Mouse (Mus musculus): ENCODE data around the gene Rpl27a.

DNA sequence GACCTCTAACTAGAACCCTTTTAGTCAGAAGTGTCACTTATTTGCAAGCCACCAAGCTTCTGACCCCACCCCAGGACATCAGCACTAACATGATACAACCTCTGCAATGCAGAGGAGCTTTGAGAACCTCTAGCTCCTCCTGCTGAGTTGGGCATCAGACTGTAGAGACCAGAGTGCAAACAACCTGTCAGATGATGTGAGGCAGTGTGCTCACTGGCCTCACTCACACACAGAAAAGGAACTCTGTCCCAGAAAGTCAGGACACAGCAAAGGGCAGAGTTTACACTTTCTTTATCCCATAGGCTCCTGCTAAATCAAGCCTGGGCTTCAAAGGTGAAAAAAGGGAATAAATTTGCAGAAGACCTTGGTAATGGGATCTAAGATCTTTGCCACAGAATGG lies 47.4 kb downstream of the Rpl27a start:
- TF ChIP-seq CTCF (IDR thresholded peaks at IDR 0.05; ENCODE audit: borderline replicate concordance, control insufficient read depth, extremely low read depth, insufficient read depth, low read length, poor library complexity), result no peak
- TF ChIP-seq POLR2A (IDR thresholded peaks at IDR 0.05; ENCODE audit: control insufficient read depth, extremely low read depth, insufficient read depth, low read length, poor library complexity), result no peak
